Mouse (Mus musculus): ENCODE results near the gene Hmg20a. TPM values are rescaled to one million over a fixed set of nuclear protein-coding genes. Genes with fewer than 3 reads are reported as not detected.

Gene Hmg20a
- polyA plus RNA-seq, 1 experiment from 2014 or later: 12.9 TPM

DNA sequence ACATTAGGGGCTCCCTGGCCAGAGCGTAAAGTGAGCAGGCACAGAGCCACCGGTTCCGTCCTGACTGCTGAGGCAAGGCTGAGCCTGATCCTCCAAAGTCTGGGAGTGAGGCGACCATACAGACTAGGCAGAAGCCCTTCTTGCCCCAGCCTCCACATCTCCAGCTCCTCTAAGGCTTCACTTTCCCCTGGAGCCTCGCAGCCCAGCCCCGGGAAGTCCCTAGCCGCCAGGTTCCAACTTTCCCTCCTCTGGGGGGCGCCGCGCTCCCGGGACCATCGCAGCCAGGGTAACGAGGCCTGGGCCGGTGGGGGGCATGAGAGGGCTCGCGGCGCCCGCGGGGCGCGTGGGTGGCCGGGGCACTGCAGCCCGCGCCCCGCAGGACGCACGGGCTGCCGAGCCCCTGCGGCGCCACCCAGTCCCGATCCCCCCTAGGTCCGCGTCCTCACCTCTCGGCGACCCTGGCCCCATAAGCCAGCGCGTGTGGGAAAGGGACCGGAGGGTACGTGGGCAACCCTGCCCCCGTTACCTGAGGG lies 928 bp upstream of the Hmg20a start:
- Histone ChIP-seq H3K4me3 (ENCODE audit: low read depth, low read length) (peak overlapping the region; percentile 90), H3K36me3 (ENCODE audit: control insufficient read depth, insufficient read depth) (no peaks in the 10 kb centered on the region), H3K4me1 (replicated peaks; ENCODE audit: control insufficient read depth, insufficient read depth, low read length) (no peaks in the 10 kb centered on the region), H3K27me3 (replicated peaks; ENCODE audit: control insufficient read depth, insufficient read depth, low read length) (no peaks in the 10 kb centered on the region), H3K27ac (ENCODE audit: low read depth, low read length) (peak overlapping the region; percentile 90), H3K9me3 (ENCODE audit: control insufficient read depth) (no peaks in the 10 kb centered on the region), H3K9ac (ENCODE audit: low read depth, low read length) (peak overlapping the region; percentile 87), H3K4me2 (replicated peaks; ENCODE audit: low read depth) (peak overlapping the region; percentile 83)
- 1% methylated on average over 39 of the region's 40 CpGs for WGBS
- ATAC-seq: peak; percentile 51
- TF ChIP-seq CTCF (IDR thresholded peaks at IDR 0.05; ENCODE audit: low read depth): peak; percentile 81

- no peaks in the 10 kb centered on the region for H3K4me1 ChIP-seq (replicated peaks; ENCODE audit: control insufficient read depth, insufficient read depth, low read length)
- peak; percentile 11; the same call in 1 of the 2 replicates for ATAC-seq
- peak overlapping the region; percentile 71 for H3K27ac ChIP-seq (ENCODE audit: low read depth, low read length)
- peak overlapping the region; percentile 52 for H3K9ac ChIP-seq (ENCODE audit: low read depth, low read length)
- peak overlapping the region; percentile 90 for H3K4me3 ChIP-seq (ENCODE audit: low read depth, low read length)
- TF ChIP-seq CTCF (IDR thresholded peaks at IDR 0.05; ENCODE audit: low read depth): no peak
- WGBS: 0% methylated on average over 11 of the region's 11 CpGs
- peak overlapping the region; percentile 83 for H3K4me2 ChIP-seq (replicated peaks; ENCODE audit: low read depth)
- no peaks in the 10 kb centered on the region for H3K36me3 ChIP-seq (ENCODE audit: control insufficient read depth, insufficient read depth)
- H3K27me3 ChIP-seq (replicated peaks; ENCODE audit: control insufficient read depth, insufficient read depth, low read length): no peaks in the 10 kb centered on the region
- no peaks in the 10 kb centered on the region for H3K9me3 ChIP-seq (ENCODE audit: control insufficient read depth)
These were observed 380 bp downstream of the Hmg20a start for GRCm38 (mm10) chr9:56418738-56419239.

DNA sequence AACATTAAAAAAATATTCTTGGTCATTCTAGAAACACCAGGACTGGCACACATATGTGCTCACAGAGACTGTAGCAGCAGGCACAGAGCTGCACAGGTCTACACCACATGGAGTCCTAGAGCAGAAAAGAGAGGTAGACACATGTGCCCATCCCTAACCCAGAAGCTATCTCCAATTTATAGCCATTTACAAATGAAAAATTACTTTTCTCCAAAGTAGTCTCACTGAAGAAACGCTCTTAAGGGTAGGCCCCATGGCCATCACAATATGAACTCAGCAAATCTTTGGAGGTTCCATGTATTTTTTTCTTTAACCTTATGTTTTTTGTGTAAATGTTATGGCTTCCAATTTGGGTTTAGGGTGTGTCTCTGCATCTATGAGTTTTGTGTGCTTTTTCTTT lies 1.8 kb downstream of the Hmg20a start:
- Histone ChIP-seq H3K4me1 (replicated peaks; ENCODE audit: control insufficient read depth, insufficient read depth, low read length) (no peaks in the 10 kb centered on the region), H3K4me2 (replicated peaks; ENCODE audit: low read depth) (no peak overlapping the region), H3K27ac (ENCODE audit: low read depth, low read length) (no peak overlapping the region), H3K4me3 (ENCODE audit: low read depth, low read length) (no peak overlapping the region), H3K9ac (ENCODE audit: low read depth, low read length) (no peak overlapping the region), H3K27me3 (replicated peaks; ENCODE audit: control insufficient read depth, insufficient read depth, low read length) (no peaks in the 10 kb centered on the region), H3K36me3 (ENCODE audit: control insufficient read depth, insufficient read depth) (no peaks in the 10 kb centered on the region; the same call in 1 of the 2 replicates), H3K9me3 (ENCODE audit: control insufficient read depth) (no peaks in the 10 kb centered on the region)
- 87% methylated on average over 1 of the region's 1 CpGs for WGBS
- TF ChIP-seq CTCF (IDR thresholded peaks at IDR 0.05; ENCODE audit: low read depth): no peak
- no peak for ATAC-seq

GRCm38 (mm10) chr9:56420892-56421601 lies 2.6 kb downstream of the Hmg20a start:
- Histone ChIP-seq H3K9ac (ENCODE audit: low read depth, low read length) (no peak overlapping the region), H3K4me2 (replicated peaks; ENCODE audit: low read depth) (no peak overlapping the region), H3K36me3 (ENCODE audit: control insufficient read depth, insufficient read depth) (no peaks in the 10 kb centered on the region; the same call in 1 of the 2 replicates), H3K4me1 (replicated peaks; ENCODE audit: control insufficient read depth, insufficient read depth, low read length) (no peaks in the 10 kb centered on the region), H3K4me3 (ENCODE audit: low read depth, low read length) (no peak overlapping the region), H3K27me3 (replicated peaks; ENCODE audit: control insufficient read depth, insufficient read depth, low read length) (no peaks in the 10 kb centered on the region), H3K9me3 (ENCODE audit: control insufficient read depth) (no peaks in the 10 kb centered on the region), H3K27ac (ENCODE audit: low read depth, low read length) (no peak overlapping the region)
- WGBS: 79% methylated on average over 9 of the region's 9 CpGs
- TF ChIP-seq CTCF (IDR thresholded peaks at IDR 0.05; ENCODE audit: low read depth): no peak
- ATAC-seq: no peak

- H3K27ac ChIP-seq (ENCODE audit: low read depth, low read length): no peak overlapping the region
- no peak for ATAC-seq
These were observed 3.6 kb downstream of the Hmg20a start for GRCm38 (mm10) chr9:56421991-56422390.

GRCm38 (mm10) chr9:56424861-56425260 lies 6.5 kb downstream of the Hmg20a start:
- WGBS: 73% methylated on average over 4 of the region's 4 CpGs
- Histone ChIP-seq H3K36me3 (ENCODE audit: control insufficient read depth, insufficient read depth) (no peaks in the 10 kb centered on the region; the same call in 1 of the 2 replicates), H3K4me1 (replicated peaks; ENCODE audit: control insufficient read depth, insufficient read depth, low read length) (no peaks in the 10 kb centered on the region), H3K27ac (ENCODE audit: low read depth, low read length) (no peak overlapping the region), H3K4me3 (ENCODE audit: low read depth, low read length) (no peak overlapping the region), H3K9ac (ENCODE audit: low read depth, low read length) (no peak overlapping the region), H3K27me3 (replicated peaks; ENCODE audit: control insufficient read depth, insufficient read depth, low read length) (no peaks in the 10 kb centered on the region), H3K9me3 (ENCODE audit: control insufficient read depth) (no peaks in the 10 kb centered on the region), H3K4me2 (replicated peaks; ENCODE audit: low read depth) (no peak overlapping the region)
- no peak for TF ChIP-seq CTCF (IDR thresholded peaks at IDR 0.05; ENCODE audit: low read depth)
- no peak for ATAC-seq

More at GRCm38 (mm10) chr9:56421991-56422390, 3.6 kb downstream of the Hmg20a start:
- Histone ChIP-seq H3K4me3 (ENCODE audit: low read depth, low read length) (no peak overlapping the region), H3K9me3 (ENCODE audit: control insufficient read depth) (no peaks in the 10 kb centered on the region), H3K4me1 (replicated peaks; ENCODE audit: control insufficient read depth, insufficient read depth, low read length) (no peaks in the 10 kb centered on the region), H3K27me3 (replicated peaks; ENCODE audit: control insufficient read depth, insufficient read depth, low read length) (no peaks in the 10 kb centered on the region), H3K9ac (ENCODE audit: low read depth, low read length) (no peak overlapping the region), H3K36me3 (ENCODE audit: control insufficient read depth, insufficient read depth) (no peaks in the 10 kb centered on the region; the same call in 1 of the 2 replicates), H3K4me2 (replicated peaks; ENCODE audit: low read depth) (no peak overlapping the region)
- 72% methylated on average over 5 of the region's 5 CpGs for WGBS
- no peak for TF ChIP-seq CTCF (IDR thresholded peaks at IDR 0.05; ENCODE audit: low read depth)
